Mouse (Mus musculus) ES-E14 (cell line): ENCODE results near the gene Sfxn3.

Experiments
- HCFC1 ChIP-seq: IDR thresholded peaks from 2 replicates; pipeline ENCODE4 v1.6.1; 2012; ENCODE audit warnings: low read length, inconsistent platforms, borderline replicate concordance; ENCODE audit not compliant: insufficient read depth
- MAFK ChIP-seq: IDR thresholded peaks from 2 replicates; pipeline ENCODE4 v1.6.1; 2014; ENCODE audit warnings: mild to moderate bottlenecking, low read depth, low read length, inconsistent platforms; ENCODE audit not compliant: insufficient read depth
- ZC3H11A ChIP-seq: IDR thresholded peaks from 2 replicates; pipeline ENCODE4 v1.6.1; 2012; ENCODE audit warnings: low read depth, mild to moderate bottlenecking, inconsistent platforms, low read length, borderline replicate concordance
- ZNF384 ChIP-seq: IDR thresholded peaks from 2 replicates; pipeline ENCODE4 v1.6.1; 2012; ENCODE audit warnings: low read depth, low read length, inconsistent platforms

- TF ChIP-seq ZNF384 (no peak), MAFK (no peak), HCFC1 (no peak), ZC3H11A (no peak)
These were observed 27.4 kb downstream of the Sfxn3 start, which contains the start of gene Kazald1 for GRCm38 (mm10) chr19:45074580-45075322.
